Mouse (Mus musculus) thymus, postnatal 36 days (tissue): ENCODE data around the gene Ccm2l.
A peak's percentile ranks its signal among the peaks of the same experiment; 100 is the strongest.

Experiments used
- DNase-seq, 2 experiments: peaks; one replicate each; pipeline ENCODE4 v3.0.0; 2022; ENCODE audit warnings: mixed read lengths in 2 of 2

Gene Ccm2l

GRCm38 (mm10) chr2:153065747-153066508 is at the start of gene Ccm2l:
Ccm2l (plus strand) TSS chr2:153065955.
- no peak for DNase-seq

- no peak for DNase-seq
Observed at GRCm38 (mm10) chr2:153016786-153017185, 49.0 kb upstream of the Ccm2l start.

- no peak for DNase-seq
Observed at GRCm38 (mm10) chr2:153019355-153019754, 46.4 kb upstream of the Ccm2l start.

- no peak for DNase-seq
Observed at GRCm38 (mm10) chr2:153021163-153021562, 44.6 kb upstream of the Ccm2l start.

GRCm38 (mm10) chr2:153022855-153023254 is 42.9 kb upstream of the Ccm2l start:
- no peak for DNase-seq

- DNase-seq, result no peak
Observed at GRCm38 (mm10) chr2:153026052-153026451, 39.7 kb upstream of the Ccm2l start.

GRCm38 (mm10) chr2:153027501-153027900 is 38.3 kb upstream of the Ccm2l start:
- DNase-seq, result no peak

GRCm38 (mm10) chr2:153030422-153030821 is 35.3 kb upstream of the Ccm2l start:
- DNase-seq, result no peak

- peak in 1 of 2 experiments; percentile 28 for DNase-seq
Observed at GRCm38 (mm10) chr2:153031126-153032082, 34.4 kb upstream of the Ccm2l start, which contains the start of gene Xkr7. Xkr7 (plus strand) TSS chr2:153031852.

GRCm38 (mm10) chr2:153032083-153032842 is 33.5 kb upstream of the Ccm2l start:
- DNase-seq, result peak; percentile 86 to 91

GRCm38 (mm10) chr2:153032973-153033372 is 32.8 kb upstream of the Ccm2l start:
- DNase-seq, result no peak

GRCm38 (mm10) chr2:153033545-153034230 is 32.1 kb upstream of the Ccm2l start:
- no peak for DNase-seq

GRCm38 (mm10) chr2:153036690-153037089 is 29.1 kb upstream of the Ccm2l start:
- no peak for DNase-seq

GRCm38 (mm10) chr2:153043886-153044285 is 21.9 kb upstream of the Ccm2l start:
- no peak for DNase-seq

GRCm38 (mm10) chr2:153045884-153046299 is 19.9 kb upstream of the Ccm2l start:
- DNase-seq, result peak; percentile 61 to 79

- peak; percentile 42 to 48 for DNase-seq
Observed at GRCm38 (mm10) chr2:153047828-153048465, 17.8 kb upstream of the Ccm2l start.

- DNase-seq, result peak; percentile 40 to 66
Observed at GRCm38 (mm10) chr2:153049288-153049996, 16.3 kb upstream of the Ccm2l start.

GRCm38 (mm10) chr2:153049997-153050358 is 15.8 kb upstream of the Ccm2l start:
- DNase-seq, result no peak

GRCm38 (mm10) chr2:153051095-153051494 is 14.7 kb upstream of the Ccm2l start:
- DNase-seq, result no peak

GRCm38 (mm10) chr2:153051537-153051936 is 14.2 kb upstream of the Ccm2l start:
- no peak for DNase-seq
